Mouse (Mus musculus): ENCODE data around the gene Nudcd2. TPM values are rescaled to one million over a fixed set of nuclear protein-coding genes. Genes with fewer than 3 reads are reported as not detected.
"Not testable (repeated sequence)": the region's sequence is repeated elsewhere in the genome, so short reads cannot be mapped to it uniquely, and the experiment has no call there.

Nudcd2 gene
- total and polyA plus RNA-seq, 2 experiments = 17.7 to 34.9 TPM

DNA sequence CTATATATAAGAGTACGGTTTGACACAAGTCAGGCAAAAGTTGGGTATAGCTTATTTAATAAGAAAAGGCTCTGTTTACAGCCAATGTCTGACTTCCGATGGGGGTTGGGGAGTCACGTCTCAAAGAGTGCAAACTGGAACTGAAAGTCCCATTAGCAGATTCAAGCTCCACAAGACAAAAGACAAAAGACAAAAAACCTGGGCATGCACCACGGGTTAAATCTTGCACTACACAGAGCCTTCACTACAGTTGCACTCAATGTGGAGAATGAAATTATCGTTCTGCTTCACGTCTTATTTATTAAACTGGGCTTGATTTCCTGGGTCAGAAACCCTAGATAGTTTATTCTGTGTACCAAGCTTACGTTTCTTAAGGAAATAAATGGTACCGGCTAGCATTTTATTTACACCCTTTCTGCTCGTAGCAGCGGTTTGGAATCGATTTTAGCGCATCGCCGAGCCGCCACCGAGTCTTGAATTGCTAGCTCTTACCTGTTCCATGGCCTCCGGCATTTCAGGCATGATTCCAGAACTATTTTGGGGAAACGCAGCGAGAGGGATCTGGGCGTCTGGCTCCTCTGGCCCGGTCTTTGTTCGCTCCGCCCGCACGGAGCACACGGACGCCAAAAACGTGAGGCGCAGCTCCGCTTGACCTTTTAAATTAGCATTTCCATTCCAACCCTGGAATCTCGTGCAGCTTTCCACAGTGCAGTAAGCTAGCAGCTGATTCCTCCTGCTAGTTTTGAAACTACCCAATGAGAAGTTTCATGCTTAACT, 39.0 kb upstream of the Nudcd2 start:
- TF ChIP-seq CTCF (IDR thresholded peaks at IDR 0.05; ENCODE audit: low read depth, low read length) (no peak), POLR2A (IDR thresholded peaks at IDR 0.05; ENCODE audit: extremely low read depth, insufficient read depth, low read length) (no peak)
- Histone ChIP-seq H3K27me3 (ENCODE audit: control insufficient read depth, insufficient read depth, low read length) (no peaks in the 10 kb centered on the region), H3K79me2 (ENCODE audit: control insufficient read depth, insufficient read depth, low read length) (peaks cover 19% of the 10 kb centered on the region), H3K9ac (ENCODE audit: low read depth, low read length) (peak overlapping the region; percentile 81), H3K36me3 (ENCODE audit: control insufficient read depth, insufficient read depth, low read length) (no peaks in the 10 kb centered on the region), H3K4me1 (ENCODE audit: control insufficient read depth, insufficient read depth, low read length) (peaks cover 16% of the 10 kb centered on the region), H3K27ac (replicated peaks; ENCODE audit: insufficient read depth, low read depth, low read length) (peak overlapping the region; percentile 86), H3K4me3 (ENCODE audit: insufficient read depth, low read depth, low read length) (peak overlapping the region; percentile 63)
- under 1% methylated on average over 31 of the region's 31 CpGs for WGBS
- DNase-seq (ENCODE audit: extremely low read depth, low read depth, low spot score) = peak; percentile 92

DNA sequence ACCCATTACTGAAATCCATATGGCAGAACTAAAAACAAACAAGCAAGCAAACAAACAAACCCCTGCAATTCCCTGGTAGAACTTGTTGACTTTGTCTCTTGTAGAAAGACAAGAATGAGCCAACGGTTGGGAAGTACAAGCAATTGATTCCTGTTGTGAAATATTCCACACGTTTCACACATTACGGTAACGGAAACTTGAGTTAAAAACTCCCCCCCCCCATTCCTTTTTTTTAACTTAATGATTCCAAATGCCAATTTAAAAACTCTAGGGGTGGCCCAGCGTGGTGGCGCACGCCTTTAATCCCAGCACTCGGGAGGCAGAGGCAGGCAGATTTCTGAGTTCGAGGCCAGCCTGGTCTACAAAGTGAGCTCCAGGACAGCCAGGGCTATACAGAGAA, 38.4 kb upstream of the Nudcd2 start, which contains the start of gene Mat2b:
TSS of gene Mat2b (minus strand) at position 101 of the 400 bp plus-strand sequence.
- peaks cover 10% of the 10 kb centered on the region for H3K4me1 ChIP-seq (ENCODE audit: control insufficient read depth, insufficient read depth, low read length)
- TF ChIP-seq CTCF (IDR thresholded peaks at IDR 0.05; ENCODE audit: low read depth, low read length) (no peak), POLR2A (IDR thresholded peaks at IDR 0.05; ENCODE audit: extremely low read depth, insufficient read depth, low read length) (no peak)
- H3K4me3 ChIP-seq (ENCODE audit: insufficient read depth, low read depth, low read length) = peak within 1 kb of the TSS; percentile 63
- DNase-seq (ENCODE audit: extremely low read depth, low read depth, low spot score) = no peak
- H3K79me2 ChIP-seq (ENCODE audit: control insufficient read depth, insufficient read depth, low read length) = peaks cover 14% of the 10 kb centered on the region; the same call in 1 of the 2 replicates
- H3K27ac ChIP-seq (replicated peaks; ENCODE audit: insufficient read depth, low read depth, low read length) = peak within 1 kb of the TSS; percentile 86
- H3K27me3 ChIP-seq (ENCODE audit: control insufficient read depth, insufficient read depth, low read length) = no peaks in the 10 kb centered on the region
- 55% methylated on average over 9 of the region's 9 CpGs for WGBS
- no peaks in the 10 kb centered on the region for H3K36me3 ChIP-seq (ENCODE audit: control insufficient read depth, insufficient read depth, low read length)
- H3K9ac ChIP-seq (ENCODE audit: low read depth, low read length) = peak within 1 kb of the TSS; percentile 81

DNA sequence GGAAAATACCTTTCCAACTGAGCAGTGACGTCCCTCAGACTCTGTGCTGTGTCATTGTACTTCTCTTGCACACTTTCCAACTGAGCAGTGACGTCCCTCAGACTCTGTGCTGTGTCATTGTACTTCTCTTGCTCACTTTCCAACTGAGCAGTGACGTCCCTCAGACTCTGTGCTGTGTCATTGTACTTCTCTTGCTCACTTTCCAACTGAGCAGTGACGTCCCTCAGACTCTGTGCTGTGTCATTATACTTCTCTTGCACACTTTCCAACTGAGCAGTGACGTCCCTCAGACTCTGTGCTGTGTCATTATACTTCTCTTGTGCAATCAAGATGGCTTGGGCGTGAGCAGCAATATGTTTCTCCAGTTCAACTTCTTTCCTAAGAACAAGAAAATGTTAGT, 23.6 kb upstream of the Nudcd2 start:
- H3K27me3 ChIP-seq (ENCODE audit: control insufficient read depth, insufficient read depth, low read length); H3K79me2 ChIP-seq (ENCODE audit: control insufficient read depth, insufficient read depth, low read length); H3K4me3 ChIP-seq (ENCODE audit: insufficient read depth, low read depth, low read length); H3K9ac ChIP-seq (ENCODE audit: low read depth, low read length); DNase-seq (ENCODE audit: extremely low read depth, low read depth, low spot score); H3K27ac ChIP-seq (replicated peaks; ENCODE audit: insufficient read depth, low read depth, low read length); H3K4me1 ChIP-seq (ENCODE audit: control insufficient read depth, insufficient read depth, low read length); H3K36me3 ChIP-seq (ENCODE audit: control insufficient read depth, insufficient read depth, low read length): not testable (repeated sequence)
- 92% methylated on average over 6 of the region's 6 CpGs for WGBS

DNA sequence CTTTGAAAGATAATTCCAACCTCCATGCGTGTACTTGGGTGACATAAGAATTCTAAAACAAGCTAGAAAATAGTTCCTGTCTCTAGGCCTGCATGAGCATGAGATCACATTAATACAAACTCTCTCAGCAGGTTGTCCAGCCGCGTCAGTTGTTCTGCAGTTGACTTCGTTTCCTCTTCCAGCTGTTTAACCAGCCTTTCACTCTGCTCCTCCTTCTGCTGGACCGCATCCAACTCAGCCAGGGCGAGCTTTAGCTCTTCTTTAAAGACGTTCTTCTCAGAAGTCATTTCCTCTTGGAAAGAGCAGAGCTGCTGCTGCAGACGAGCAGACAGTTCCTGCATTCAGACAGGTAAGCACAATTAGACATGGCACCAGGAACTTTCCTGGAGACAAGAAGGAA, 19.6 kb upstream of the Nudcd2 start:
- TF ChIP-seq POLR2A (IDR thresholded peaks at IDR 0.05; ENCODE audit: extremely low read depth, insufficient read depth, low read length) (no peak), CTCF (IDR thresholded peaks at IDR 0.05; ENCODE audit: low read depth, low read length) (no peak)
- DNase-seq (ENCODE audit: extremely low read depth, low read depth, low spot score) = no peak
- Histone ChIP-seq H3K27me3 (ENCODE audit: control insufficient read depth, insufficient read depth, low read length) (no peaks in the 10 kb centered on the region), H3K4me1 (ENCODE audit: control insufficient read depth, insufficient read depth, low read length) (no peaks in the 10 kb centered on the region), H3K27ac (replicated peaks; ENCODE audit: insufficient read depth, low read depth, low read length) (no peak overlapping the region), H3K4me3 (ENCODE audit: insufficient read depth, low read depth, low read length) (no peak overlapping the region), H3K79me2 (ENCODE audit: control insufficient read depth, insufficient read depth, low read length) (no peaks in the 10 kb centered on the region), H3K36me3 (ENCODE audit: control insufficient read depth, insufficient read depth, low read length) (no peaks in the 10 kb centered on the region), H3K9ac (ENCODE audit: low read depth, low read length) (no peak overlapping the region)
- WGBS = 69% methylated on average over 8 of the region's 8 CpGs

DNA sequence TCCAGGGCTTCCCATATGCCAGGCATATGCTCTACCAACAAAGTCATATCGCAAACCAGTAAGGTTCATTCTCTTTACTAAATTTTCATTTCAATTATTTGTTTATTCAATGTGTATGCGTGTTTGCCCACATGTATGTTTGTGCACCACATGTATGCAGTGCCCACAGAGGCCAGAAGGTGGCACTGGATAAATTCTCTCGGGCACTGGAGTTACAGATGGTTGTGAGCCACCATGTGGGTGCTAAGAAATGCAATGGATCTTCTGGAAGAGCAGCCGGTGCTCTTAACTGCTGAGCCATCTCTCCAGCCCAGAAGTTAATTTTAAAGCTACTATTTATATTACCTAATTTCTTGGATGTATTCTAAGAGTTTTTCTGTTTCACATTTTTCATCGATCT, 17.9 kb upstream of the Nudcd2 start:
- no peak for TF ChIP-seq CTCF (IDR thresholded peaks at IDR 0.05; ENCODE audit: low read depth, low read length)
- no peaks in the 10 kb centered on the region for H3K36me3 ChIP-seq (ENCODE audit: control insufficient read depth, insufficient read depth, low read length)
- H3K27ac ChIP-seq (replicated peaks; ENCODE audit: insufficient read depth, low read depth, low read length) = no peak overlapping the region
- WGBS = 95% methylated on average over 5 of the region's 5 CpGs
- no peaks in the 10 kb centered on the region for H3K79me2 ChIP-seq (ENCODE audit: control insufficient read depth, insufficient read depth, low read length)
- no peak overlapping the region for H3K4me3 ChIP-seq (ENCODE audit: insufficient read depth, low read depth, low read length)
- H3K9ac ChIP-seq (ENCODE audit: low read depth, low read length) = no peak overlapping the region
- no peak for DNase-seq (ENCODE audit: extremely low read depth, low read depth, low spot score)
- no peaks in the 10 kb centered on the region for H3K4me1 ChIP-seq (ENCODE audit: control insufficient read depth, insufficient read depth, low read length)
- H3K27me3 ChIP-seq (ENCODE audit: control insufficient read depth, insufficient read depth, low read length) = no peaks in the 10 kb centered on the region

DNA sequence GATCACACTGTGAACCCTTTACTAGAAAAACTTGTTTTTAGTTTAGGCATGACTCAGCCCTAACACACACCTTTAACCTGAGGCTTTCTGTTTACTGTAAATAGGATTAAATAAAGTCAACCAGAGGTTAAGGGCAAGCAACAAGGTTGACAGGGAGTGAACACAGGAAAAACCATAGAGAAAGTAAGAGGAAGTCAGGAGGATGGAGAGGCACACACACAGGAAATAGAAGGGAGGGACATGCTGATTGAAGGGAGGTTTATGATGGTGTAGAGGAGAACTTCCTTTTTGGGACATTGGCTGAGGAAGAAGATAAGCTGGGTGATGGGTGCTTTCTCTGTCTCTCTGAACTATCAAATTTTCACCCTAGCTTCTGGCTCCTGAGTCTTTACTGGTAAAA, 15.1 kb upstream of the Nudcd2 start:
- DNase-seq (ENCODE audit: extremely low read depth, low read depth, low spot score) = no peak
- no peak for TF ChIP-seq POLR2A (IDR thresholded peaks at IDR 0.05; ENCODE audit: extremely low read depth, insufficient read depth, low read length)
- TF ChIP-seq CTCF (IDR thresholded peaks at IDR 0.05; ENCODE audit: low read depth, low read length) = no peak
- Histone ChIP-seq H3K27me3 (ENCODE audit: control insufficient read depth, insufficient read depth, low read length) (no peaks in the 10 kb centered on the region), H3K4me3 (ENCODE audit: insufficient read depth, low read depth, low read length) (no peak overlapping the region), H3K4me1 (ENCODE audit: control insufficient read depth, insufficient read depth, low read length) (no peaks in the 10 kb centered on the region), H3K79me2 (ENCODE audit: control insufficient read depth, insufficient read depth, low read length) (no peaks in the 10 kb centered on the region), H3K9ac (ENCODE audit: low read depth, low read length) (no peak overlapping the region), H3K36me3 (ENCODE audit: control insufficient read depth, insufficient read depth, low read length) (no peaks in the 10 kb centered on the region), H3K27ac (replicated peaks; ENCODE audit: insufficient read depth, low read depth, low read length) (no peak overlapping the region)
